Mouse (Mus musculus): ENCODE results near the gene Gm6592. TPM values are rescaled to one million over a fixed set of nuclear protein-coding genes. Genes with fewer than 3 reads are reported as not detected.
"Not testable (repeated sequence)": the region's sequence is repeated elsewhere in the genome, so short reads cannot be mapped to it uniquely, and the experiment has no call there.

Gene Gm6592
- polyA plus RNA-seq (2012; ENCODE audit: insufficient read depth, insufficient read length, missing spikeins), result not detected in 2 replicates

- H3K27ac ChIP-seq (ENCODE audit: insufficient read depth, low read depth, low read length), result no peak within 1 kb of the TSS
- no peak within 1 kb of the TSS for H3K4me3 ChIP-seq (ENCODE audit: insufficient read depth, low read length)
- TF ChIP-seq POLR2A (IDR thresholded peaks at IDR 0.05; ENCODE audit: borderline replicate concordance, low read depth, low read length) (no peak), CTCF (IDR thresholded peaks at IDR 0.05; ENCODE audit: low read depth, low read length) (no peak)
- no peaks in the 10 kb centered on the region for H3K4me1 ChIP-seq (ENCODE audit: control insufficient read depth, insufficient read depth, low read length)
Measured at GRCm38 (mm10) chrX:8843694-8844093, at the start of gene Gm6592. Gene Gm6592, plus strand, starts transcription at chrX:8843994.

GRCm38 (mm10) chrX:8803391-8803790 lies 40.4 kb upstream of the Gm6592 start, which contains the start of gene Ssxb5:
Gene Ssxb5, plus strand, starts transcription at chrX:8803691.
- H3K4me1 ChIP-seq (ENCODE audit: control insufficient read depth, insufficient read depth, low read length); H3K27ac ChIP-seq (ENCODE audit: insufficient read depth, low read depth, low read length); H3K4me3 ChIP-seq (ENCODE audit: insufficient read depth, low read length): not testable (repeated sequence)

GRCm38 (mm10) chrX:8832043-8832442 lies 11.8 kb upstream of the Gm6592 start:
- TF ChIP-seq POLR2A (IDR thresholded peaks at IDR 0.05; ENCODE audit: borderline replicate concordance, low read depth, low read length) (no peak), CTCF (IDR thresholded peaks at IDR 0.05; ENCODE audit: low read depth, low read length) (no peak)
- Histone ChIP-seq H3K27ac (ENCODE audit: insufficient read depth, low read depth, low read length) (no peak overlapping the region), H3K4me3 (ENCODE audit: insufficient read depth, low read length) (no peak overlapping the region), H3K4me1 (ENCODE audit: control insufficient read depth, insufficient read depth, low read length) (no peaks in the 10 kb centered on the region)

- TF ChIP-seq CTCF (IDR thresholded peaks at IDR 0.05; ENCODE audit: low read depth, low read length), result no peak
- TF ChIP-seq POLR2A (IDR thresholded peaks at IDR 0.05; ENCODE audit: borderline replicate concordance, low read depth, low read length), result no peak
Measured at GRCm38 (mm10) chrX:8852486-8852885, 8.7 kb downstream of the Gm6592 start.

GRCm38 (mm10) chrX:8864331-8864730 lies 20.5 kb downstream of the Gm6592 start:
- H3K4me1 ChIP-seq (ENCODE audit: control insufficient read depth, insufficient read depth, low read length); H3K27ac ChIP-seq (ENCODE audit: insufficient read depth, low read depth, low read length); H3K4me3 ChIP-seq (ENCODE audit: insufficient read depth, low read length): not testable (repeated sequence)

More at GRCm38 (mm10) chrX:8852486-8852885, 8.7 kb downstream of the Gm6592 start:
- Histone ChIP-seq H3K4me3 (ENCODE audit: insufficient read depth, low read length) (no peak overlapping the region), H3K4me1 (ENCODE audit: control insufficient read depth, insufficient read depth, low read length) (no peaks in the 10 kb centered on the region), H3K27ac (ENCODE audit: insufficient read depth, low read depth, low read length) (no peak overlapping the region)

- H3K27ac ChIP-seq (ENCODE audit: insufficient read depth, low read depth, low read length); H3K4me3 ChIP-seq (ENCODE audit: insufficient read depth, low read length); H3K4me1 ChIP-seq (ENCODE audit: control insufficient read depth, insufficient read depth, low read length): not testable (repeated sequence)
Measured at GRCm38 (mm10) chrX:8873953-8874352, 30.2 kb downstream of the Gm6592 start, which contains the start of gene Gm5751. Gene Gm5751, plus strand, starts transcription at chrX:8874253.

GRCm38 (mm10) chrX:8884336-8884735 lies 40.5 kb downstream of the Gm6592 start:
- Histone ChIP-seq H3K4me1 (ENCODE audit: control insufficient read depth, insufficient read depth, low read length) (peaks cover 6% of the 10 kb centered on the region), H3K4me3 (ENCODE audit: insufficient read depth, low read length) (no peak overlapping the region), H3K27ac (ENCODE audit: insufficient read depth, low read depth, low read length) (no peak overlapping the region)
- TF ChIP-seq CTCF (IDR thresholded peaks at IDR 0.05; ENCODE audit: low read depth, low read length), result no peak
- TF ChIP-seq POLR2A (IDR thresholded peaks at IDR 0.05; ENCODE audit: borderline replicate concordance, low read depth, low read length), result no peak

- Histone ChIP-seq H3K27ac (ENCODE audit: insufficient read depth, low read depth, low read length) (no peak overlapping the region), H3K4me1 (ENCODE audit: control insufficient read depth, insufficient read depth, low read length) (peaks cover 10% of the 10 kb centered on the region), H3K4me3 (ENCODE audit: insufficient read depth, low read length) (peak overlapping the region; percentile 75)
- TF ChIP-seq POLR2A (IDR thresholded peaks at IDR 0.05; ENCODE audit: borderline replicate concordance, low read depth, low read length), result no peak
- TF ChIP-seq CTCF (IDR thresholded peaks at IDR 0.05; ENCODE audit: low read depth, low read length), result no peak
Measured at GRCm38 (mm10) chrX:8891975-8892342, 48.2 kb downstream of the Gm6592 start.

- TF ChIP-seq POLR2A (IDR thresholded peaks at IDR 0.05; ENCODE audit: borderline replicate concordance, low read depth, low read length) (no peak), CTCF (IDR thresholded peaks at IDR 0.05; ENCODE audit: low read depth, low read length) (no peak)
- peaks cover 8% of the 10 kb centered on the region for H3K4me1 ChIP-seq (ENCODE audit: control insufficient read depth, insufficient read depth, low read length)
- H3K27ac ChIP-seq (ENCODE audit: insufficient read depth, low read depth, low read length), result peak within 1 kb of the TSS; percentile 26
- peak within 1 kb of the TSS; percentile 75 for H3K4me3 ChIP-seq (ENCODE audit: insufficient read depth, low read length)
Measured at GRCm38 (mm10) chrX:8892343-8893155, 48.8 kb downstream of the Gm6592 start, which contains the start of gene B630019K06Rik. Gene B630019K06Rik, plus strand, starts transcription at chrX:8892382.

- H3K4me3 ChIP-seq (ENCODE audit: insufficient read depth, low read length), result peak overlapping the region; percentile 75
- H3K4me1 ChIP-seq (ENCODE audit: control insufficient read depth, insufficient read depth, low read length), result peaks cover 4% of the 10 kb centered on the region
- no peak for TF ChIP-seq POLR2A (IDR thresholded peaks at IDR 0.05; ENCODE audit: borderline replicate concordance, low read depth, low read length)
- TF ChIP-seq CTCF (IDR thresholded peaks at IDR 0.05; ENCODE audit: low read depth, low read length), result no peak
- peak overlapping the region; percentile 26 for H3K27ac ChIP-seq (ENCODE audit: insufficient read depth, low read depth, low read length)
Measured at GRCm38 (mm10) chrX:8893182-8893651, 49.4 kb downstream of the Gm6592 start.

Other genes starting within 250 kb of the Gm6592 start
- not detected in 2 replicates for gene Ssxb8, start 153.2 kb upstream of the Gm6592 start, polyA plus RNA-seq (2012; ENCODE audit: insufficient read depth, insufficient read length, missing spikeins)
- not detected in 2 replicates for gene Ssx9, start 95.6 kb upstream of the Gm6592 start, polyA plus RNA-seq (2012; ENCODE audit: insufficient read depth, insufficient read length, missing spikeins)
- not detected in 2 replicates for gene Ssxb5, start 40.3 kb upstream of the Gm6592 start, polyA plus RNA-seq (2012; ENCODE audit: insufficient read depth, insufficient read length, missing spikeins)
- not detected in 2 replicates for gene Gm5751, start 30.3 kb downstream of the Gm6592 start, polyA plus RNA-seq (2012; ENCODE audit: insufficient read depth, insufficient read length, missing spikeins)
- 1.3 and 2.7 TPM in 2 replicates for gene B630019K06Rik, start 48.4 kb downstream of the Gm6592 start, polyA plus RNA-seq (2012; ENCODE audit: insufficient read depth, insufficient read length, missing spikeins)
- gene Fthl17b, start 119.0 kb downstream of the Gm6592 start, polyA plus RNA-seq (2012; ENCODE audit: insufficient read depth, insufficient read length, missing spikeins), result not detected in 2 replicates
- not detected in 2 replicates for gene Fthl17c, start 132.6 kb downstream of the Gm6592 start, polyA plus RNA-seq (2012; ENCODE audit: insufficient read depth, insufficient read length, missing spikeins)
- not detected in 2 replicates for gene Fthl17d, start 142.8 kb downstream of the Gm6592 start, polyA plus RNA-seq (2012; ENCODE audit: insufficient read depth, insufficient read length, missing spikeins)
- gene Fthl17e, start 189.5 kb downstream of the Gm6592 start, polyA plus RNA-seq (2012; ENCODE audit: insufficient read depth, insufficient read length, missing spikeins), result not detected in 2 replicates
- gene Fthl17f, start 219.0 kb downstream of the Gm6592 start, polyA plus RNA-seq (2012; ENCODE audit: insufficient read depth, insufficient read length, missing spikeins), result not detected in 2 replicates

All from bone marrow macrophage, adult 2 months (primary cell).